1 mouse cellular context compared by ENCODE assay signal in the genomic region with DNA sequence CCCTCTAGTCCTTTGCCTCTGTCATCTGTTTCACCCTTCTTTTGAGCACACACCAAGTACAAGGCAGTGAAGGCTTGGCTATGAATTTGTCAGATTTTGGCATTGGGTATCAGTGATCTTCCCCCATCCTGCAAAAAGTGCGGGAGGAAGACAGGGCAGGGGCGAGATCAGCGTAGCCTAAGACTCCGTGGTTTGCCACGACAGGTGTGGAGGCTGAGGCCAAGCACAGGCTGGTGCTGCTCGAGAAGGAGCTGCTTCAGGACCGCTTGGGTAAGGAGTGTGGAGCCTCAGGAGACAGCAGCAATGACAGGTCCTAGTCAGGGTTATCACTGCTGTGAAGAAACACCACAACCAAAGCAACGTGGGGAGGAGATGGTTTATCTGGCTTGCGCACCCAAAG.
TF ChIP-seq lines count a peak whose summit lies in the region.

No protein-coding gene starts in this region.

TF ChIP-seq in myocyte, 11 proteins besides CTCF, POLR2A, EP300 and RAD21:
- TF ChIP-seq MYOD1 (IDR thresholded peaks at IDR 0.05; ENCODE audit: control insufficient read depth in 1 of 3, insufficient read length in 2 of 3, low read depth in 2 of 3) (peak in 2 of 3 experiments; percentile 56 to 67), MYOG (IDR thresholded peaks at IDR 0.05; ENCODE audit: control insufficient read depth in 1 of 3, insufficient read depth in 1 of 3, insufficient read length in 2 of 3, low read depth in 2 of 3) (peak in 2 of 3 experiments; percentile 57 to 69), REST (IDR thresholded peaks at IDR 0.05; ENCODE audit: insufficient read depth, insufficient read length) (no peak), TCF3 (IDR thresholded peaks at IDR 0.05; ENCODE audit: insufficient read length, low read depth) (no peak), E2F4 (IDR thresholded peaks at IDR 0.05; ENCODE audit: insufficient read depth) (no peak), POLR2AphosphoS2 (IDR thresholded peaks at IDR 0.05; ENCODE audit: insufficient read length, low read depth) (no peak)
